Mouse (Mus musculus): ENCODE results near the gene Cfap44. TPM values are rescaled to one million over a fixed set of nuclear protein-coding genes. Genes with fewer than 3 reads are reported as not detected.

Cfap44 gene
- polyA plus RNA-seq (2012; fragmentation: generic; extraction: Trizol) = not detected

GRCm38 (mm10) chr16:44394577-44395243 lies at the start of gene Cfap44:
Cfap44 (plus strand) TSS chr16:44394796.
- no peaks in the 10 kb centered on the region for H3K36me3 ChIP-seq (ENCODE audit: control insufficient read depth, insufficient read depth)
- peak within 1 kb of the TSS; percentile 55 for H3K4me2 ChIP-seq (ENCODE audit: low read depth)
- H3K4me3 ChIP-seq = no peak within 1 kb of the TSS
- no peak for TF ChIP-seq SRF (IDR thresholded peaks at IDR 0.05; ENCODE audit: control insufficient read depth, insufficient read length, low read depth)
- no peak for TF ChIP-seq TCF12 (IDR thresholded peaks at IDR 0.05; ENCODE audit: insufficient read depth, poor library complexity, severe bottlenecking)
- TF ChIP-seq POLR2AphosphoS2 (IDR thresholded peaks at IDR 0.05; ENCODE audit: insufficient read length, low read depth) = no peak
- no peak for TF ChIP-seq USF1 (IDR thresholded peaks at IDR 0.05; ENCODE audit: low read depth)
- TF ChIP-seq CEBPB (IDR thresholded peaks at IDR 0.05; ENCODE audit: insufficient read depth, poor library complexity, severe bottlenecking) = no peak
- no peak for TF ChIP-seq E2F4 (IDR thresholded peaks at IDR 0.05; ENCODE audit: insufficient read depth)
- TF ChIP-seq POLR2A (IDR thresholded peaks at IDR 0.05; ENCODE audit: insufficient read length, low read depth) = no peak
- no peak for TF ChIP-seq MAX (IDR thresholded peaks at IDR 0.05; ENCODE audit: low read depth)
- TF ChIP-seq MYOD1 (IDR thresholded peaks at IDR 0.05; ENCODE audit: control insufficient read depth in 1 of 3, insufficient read length in 2 of 3, low read depth in 2 of 3) = no peak
- no peak for TF ChIP-seq REST (IDR thresholded peaks at IDR 0.05; ENCODE audit: insufficient read depth, insufficient read length)
- no peak for TF ChIP-seq TCF3 (IDR thresholded peaks at IDR 0.05; ENCODE audit: insufficient read length, low read depth)
- TF ChIP-seq MYOG (IDR thresholded peaks at IDR 0.05; ENCODE audit: control insufficient read depth in 1 of 3, insufficient read depth in 1 of 3, insufficient read length in 2 of 3, low read depth in 2 of 3) = no peak
- no peaks in the 10 kb centered on the region for H3K79me2 ChIP-seq (ENCODE audit: control insufficient read depth, insufficient read depth)
- H3ac ChIP-seq (ENCODE audit: control insufficient read depth, insufficient read length) = no peak within 1 kb of the TSS
- H3K27me3 ChIP-seq (ENCODE audit: control insufficient read depth, insufficient read depth, insufficient read length) = no peaks in the 10 kb centered on the region

- H3K4me2 ChIP-seq (ENCODE audit: low read depth) = peak within 1 kb of the TSS; percentile 96
- peak within 1 kb of the TSS; percentile 51 for H3K4me3 ChIP-seq
- peaks cover 7% of the 10 kb centered on the region for H3K79me2 ChIP-seq (ENCODE audit: control insufficient read depth, insufficient read depth)
- H3K27me3 ChIP-seq (ENCODE audit: control insufficient read depth, insufficient read depth, insufficient read length) = no peaks in the 10 kb centered on the region
- no peaks in the 10 kb centered on the region for H3K36me3 ChIP-seq (ENCODE audit: control insufficient read depth, insufficient read depth)
- no peak within 1 kb of the TSS for H3ac ChIP-seq (ENCODE audit: control insufficient read depth, insufficient read length)
- peak; percentile 59 for TF ChIP-seq POLR2AphosphoS2 (IDR thresholded peaks at IDR 0.05; ENCODE audit: insufficient read length, low read depth)
- TF ChIP-seq MAX (IDR thresholded peaks at IDR 0.05; ENCODE audit: low read depth) = no peak
- TF ChIP-seq E2F4 (IDR thresholded peaks at IDR 0.05; ENCODE audit: insufficient read depth) = peak; percentile 69
- peak in 1 of 3 experiments; percentile 17 for TF ChIP-seq MYOG (IDR thresholded peaks at IDR 0.05; ENCODE audit: control insufficient read depth in 1 of 3, insufficient read depth in 1 of 3, insufficient read length in 2 of 3, low read depth in 2 of 3)
- peak; percentile 69 for TF ChIP-seq POLR2A (IDR thresholded peaks at IDR 0.05; ENCODE audit: insufficient read length, low read depth)
Observed at GRCm38 (mm10) chr16:44347071-44347901, 47.3 kb upstream of the Cfap44 start, which contains the start of gene Spice1. Spice1 (plus strand) TSS chr16:44347121.

- H3ac ChIP-seq (ENCODE audit: control insufficient read depth, insufficient read length) = no peak overlapping the region
- H3K4me3 ChIP-seq = no peak overlapping the region
- H3K79me2 ChIP-seq (ENCODE audit: control insufficient read depth, insufficient read depth) = peaks cover 7% of the 10 kb centered on the region
- TF ChIP-seq USF1 (IDR thresholded peaks at IDR 0.05; ENCODE audit: low read depth) (no peak), POLR2A (IDR thresholded peaks at IDR 0.05; ENCODE audit: insufficient read length, low read depth) (no peak), MYOD1 (IDR thresholded peaks at IDR 0.05; ENCODE audit: control insufficient read depth in 1 of 3, insufficient read length in 2 of 3, low read depth in 2 of 3) (no peak), SRF (IDR thresholded peaks at IDR 0.05; ENCODE audit: control insufficient read depth, insufficient read length, low read depth) (no peak), MYOG (IDR thresholded peaks at IDR 0.05; ENCODE audit: control insufficient read depth in 1 of 3, insufficient read depth in 1 of 3, insufficient read length in 2 of 3, low read depth in 2 of 3) (no peak), POLR2AphosphoS2 (IDR thresholded peaks at IDR 0.05; ENCODE audit: insufficient read length, low read depth) (no peak), TCF12 (IDR thresholded peaks at IDR 0.05; ENCODE audit: insufficient read depth, poor library complexity, severe bottlenecking) (no peak), CEBPB (IDR thresholded peaks at IDR 0.05; ENCODE audit: insufficient read depth, poor library complexity, severe bottlenecking) (no peak), MAX (IDR thresholded peaks at IDR 0.05; ENCODE audit: low read depth) (no peak), REST (IDR thresholded peaks at IDR 0.05; ENCODE audit: insufficient read depth, insufficient read length) (no peak), TCF3 (IDR thresholded peaks at IDR 0.05; ENCODE audit: insufficient read length, low read depth) (no peak), E2F4 (IDR thresholded peaks at IDR 0.05; ENCODE audit: insufficient read depth) (no peak)
- no peaks in the 10 kb centered on the region for H3K27me3 ChIP-seq (ENCODE audit: control insufficient read depth, insufficient read depth, insufficient read length)
- no peak overlapping the region for H3K4me2 ChIP-seq (ENCODE audit: low read depth)
- H3K36me3 ChIP-seq (ENCODE audit: control insufficient read depth, insufficient read depth) = no peaks in the 10 kb centered on the region
Observed at GRCm38 (mm10) chr16:44349801-44350397, 44.7 kb upstream of the Cfap44 start.

GRCm38 (mm10) chr16:44356291-44356690 lies 38.3 kb upstream of the Cfap44 start:
- Histone ChIP-seq H3ac (ENCODE audit: control insufficient read depth, insufficient read length) (no peak overlapping the region), H3K27me3 (ENCODE audit: control insufficient read depth, insufficient read depth, insufficient read length) (no peaks in the 10 kb centered on the region), H3K79me2 (ENCODE audit: control insufficient read depth, insufficient read depth) (no peaks in the 10 kb centered on the region), H3K4me3 (no peak overlapping the region), H3K4me2 (ENCODE audit: low read depth) (peak overlapping the region; percentile 15), H3K36me3 (ENCODE audit: control insufficient read depth, insufficient read depth) (no peaks in the 10 kb centered on the region)
- TF ChIP-seq POLR2AphosphoS2 (IDR thresholded peaks at IDR 0.05; ENCODE audit: insufficient read length, low read depth) (no peak), USF1 (IDR thresholded peaks at IDR 0.05; ENCODE audit: low read depth) (no peak), REST (IDR thresholded peaks at IDR 0.05; ENCODE audit: insufficient read depth, insufficient read length) (no peak), MYOG (IDR thresholded peaks at IDR 0.05; ENCODE audit: control insufficient read depth in 1 of 3, insufficient read depth in 1 of 3, insufficient read length in 2 of 3, low read depth in 2 of 3) (no peak), E2F4 (IDR thresholded peaks at IDR 0.05; ENCODE audit: insufficient read depth) (no peak), MAX (IDR thresholded peaks at IDR 0.05; ENCODE audit: low read depth) (no peak), TCF3 (IDR thresholded peaks at IDR 0.05; ENCODE audit: insufficient read length, low read depth) (no peak), SRF (IDR thresholded peaks at IDR 0.05; ENCODE audit: control insufficient read depth, insufficient read length, low read depth) (no peak), CEBPB (IDR thresholded peaks at IDR 0.05; ENCODE audit: insufficient read depth, poor library complexity, severe bottlenecking) (no peak), POLR2A (IDR thresholded peaks at IDR 0.05; ENCODE audit: insufficient read length, low read depth) (no peak), MYOD1 (IDR thresholded peaks at IDR 0.05; ENCODE audit: control insufficient read depth in 1 of 3, insufficient read length in 2 of 3, low read depth in 2 of 3) (no peak), TCF12 (IDR thresholded peaks at IDR 0.05; ENCODE audit: insufficient read depth, poor library complexity, severe bottlenecking) (no peak)
